Mouse (Mus musculus) mouse trophoblast stem cell (cell line): ENCODE data around the gene Kcng4.

ENCODE experiments used
- in situ Hi-C, 2 experiments: fragments of 300-500 bp; cut with MseI, MboI; formaldehyde crosslinking; loops; 2 replicates in 1 of 2; 3 replicates in 1 of 2; pipeline ENCODE4 v1.15.1; 2025

The Kcng4 gene

DNA sequence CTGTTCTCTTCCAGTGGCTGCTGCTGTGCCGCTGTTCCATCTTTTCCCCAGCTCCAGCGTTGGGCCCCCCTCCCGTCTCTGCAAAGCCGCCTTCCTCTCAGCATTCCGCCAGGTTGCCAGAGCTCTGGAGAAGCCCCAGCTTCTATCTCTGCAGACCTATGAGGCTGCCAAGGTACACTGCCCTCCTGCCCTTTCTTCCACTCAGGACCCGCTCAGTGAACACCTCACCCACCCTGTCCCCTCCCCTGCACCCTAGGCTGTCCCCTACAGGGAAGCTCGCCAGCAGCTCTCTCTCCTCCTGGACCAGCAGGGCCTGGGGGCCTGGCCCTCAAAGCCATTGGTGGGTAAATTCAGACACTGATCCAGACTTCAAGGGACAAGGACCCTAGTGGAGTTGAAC, 19.1 kb downstream of the Kcng4 start:
- in situ Hi-C loops: no loop called here

DNA sequence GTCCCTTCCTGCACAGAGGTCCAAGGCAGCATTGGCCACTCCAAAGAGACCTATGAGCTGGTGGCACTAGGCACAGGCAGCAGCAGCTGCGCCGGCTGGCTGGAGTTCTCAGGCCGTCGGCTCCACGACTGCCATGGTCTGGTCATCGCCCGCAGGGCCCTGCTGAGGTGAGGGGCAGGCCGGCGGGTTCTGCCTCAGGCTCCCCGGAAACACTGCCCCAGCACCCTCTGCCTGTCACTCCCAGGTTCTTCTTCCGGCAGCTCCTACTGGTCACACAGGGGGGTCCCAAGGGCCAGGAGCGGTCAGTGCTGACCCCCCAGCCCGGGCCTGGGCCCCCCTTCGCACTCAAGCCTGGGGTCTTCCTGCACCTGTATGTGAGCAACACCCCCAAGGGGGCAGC, 20.4 kb downstream of the Kcng4 start:
- in situ Hi-C loops: no loop called here

DNA sequence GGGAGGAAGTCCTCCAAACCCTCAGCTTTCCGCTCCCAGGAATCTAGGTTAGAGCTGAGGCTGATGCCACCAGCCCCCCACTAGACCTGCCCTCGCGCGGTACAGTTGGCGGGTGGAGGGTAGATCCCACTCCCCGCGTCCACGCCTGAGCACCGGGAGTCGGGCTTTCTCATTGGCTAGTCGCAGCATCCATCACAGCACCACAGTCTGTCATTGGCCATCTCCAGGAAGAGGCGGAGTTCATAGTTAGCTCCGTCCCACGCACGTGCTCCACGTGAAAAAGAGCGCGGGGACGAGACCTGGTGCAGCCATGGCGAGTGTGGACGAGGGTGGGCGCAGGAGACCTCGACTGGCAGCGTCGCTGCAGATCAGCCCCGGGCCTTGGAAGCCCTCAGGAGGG, 23.0 kb downstream of the Kcng4 start, which contains the start of gene Adad2:
Adad2 (plus strand) TSS at position 277 of the 400 bp plus-strand sequence.
- in situ Hi-C loops: no loop called here

DNA sequence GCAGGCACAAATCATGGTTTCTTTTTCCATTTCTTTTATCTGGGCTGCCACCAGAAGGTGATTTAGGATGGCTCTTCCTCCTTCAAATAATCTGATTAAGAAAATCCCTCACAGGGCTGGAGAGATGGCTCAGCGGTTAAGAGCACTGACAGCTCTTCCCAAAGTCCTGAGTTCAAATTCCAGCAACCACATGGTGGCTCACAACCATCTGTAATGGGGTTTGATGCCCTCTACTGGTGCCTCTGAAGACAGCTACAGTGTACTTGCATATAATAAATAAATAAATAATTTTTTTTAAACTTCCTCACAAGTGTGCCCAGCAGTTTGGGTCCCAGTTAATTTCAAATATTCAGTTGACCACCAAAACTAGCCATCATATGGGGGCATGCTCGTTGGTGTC, 29.3 kb downstream of the Kcng4 start:
- in situ Hi-C loops: no loop called here

DNA sequence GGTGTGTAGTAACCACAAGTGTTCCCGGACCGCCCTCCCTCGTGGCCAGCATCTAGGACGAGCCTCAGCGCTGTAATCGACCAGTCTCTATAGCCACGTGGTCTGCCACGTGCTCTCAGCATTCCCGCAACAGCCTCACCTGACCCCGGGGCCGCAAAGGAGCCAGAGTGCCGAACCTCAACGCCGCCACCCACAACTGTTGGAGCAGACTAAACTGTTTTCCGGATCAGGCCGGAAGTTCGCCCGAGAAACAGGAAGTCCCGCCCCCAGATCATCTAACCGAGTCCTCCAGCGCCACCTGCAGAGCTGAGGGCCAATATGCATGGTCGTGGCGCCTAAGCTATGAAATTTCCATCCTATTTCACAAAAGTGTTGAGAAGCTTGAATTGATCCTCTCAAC, 30.5 kb downstream of the Kcng4 start, which contains the start of gene Taf1c:
Taf1c (minus strand) TSS at position 227 of the 400 bp plus-strand sequence.
- in situ Hi-C loops: no loop called here

DNA sequence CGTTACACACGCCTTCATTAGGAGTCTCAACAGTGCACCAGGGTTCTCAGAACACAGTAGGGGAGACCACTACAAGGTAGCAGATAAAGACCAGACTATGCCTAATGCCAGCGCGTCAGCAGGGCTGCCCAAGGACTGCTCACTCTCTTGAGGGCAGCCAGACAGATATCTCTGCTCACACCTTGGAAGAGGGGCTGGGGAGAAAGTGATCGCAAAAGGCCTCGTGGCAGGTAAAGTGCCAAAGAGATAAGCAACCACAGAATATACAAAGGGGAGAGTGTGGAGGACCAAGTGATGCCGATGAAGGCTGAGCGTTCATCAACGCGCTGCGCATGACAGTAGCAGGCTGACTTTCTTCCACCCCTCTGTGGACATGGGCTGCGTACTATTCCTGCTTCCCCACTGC, 31.1 kb downstream of the Kcng4 start:
- in situ Hi-C loops: no loop called here

DNA sequence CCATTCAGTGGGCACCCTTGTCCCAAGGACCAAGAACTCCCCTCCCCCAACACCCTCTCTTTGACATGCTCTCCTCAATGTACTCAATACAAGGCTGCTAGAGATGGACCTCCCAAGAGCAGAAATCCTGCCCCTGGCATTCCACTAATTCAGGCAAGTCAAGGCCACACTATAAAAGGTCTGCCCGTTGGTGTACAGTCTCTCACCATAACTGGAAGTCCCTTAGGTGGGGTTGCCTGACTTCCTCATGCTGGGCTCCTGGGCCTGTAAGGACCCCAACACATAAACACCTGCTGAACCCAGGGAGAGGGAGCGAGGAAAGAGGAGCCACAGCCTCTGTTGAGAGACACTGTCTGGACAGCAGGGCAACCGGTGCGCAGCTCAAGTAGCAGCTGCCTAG, 31.7 kb downstream of the Kcng4 start:
- in situ Hi-C loops: no loop called here

DNA sequence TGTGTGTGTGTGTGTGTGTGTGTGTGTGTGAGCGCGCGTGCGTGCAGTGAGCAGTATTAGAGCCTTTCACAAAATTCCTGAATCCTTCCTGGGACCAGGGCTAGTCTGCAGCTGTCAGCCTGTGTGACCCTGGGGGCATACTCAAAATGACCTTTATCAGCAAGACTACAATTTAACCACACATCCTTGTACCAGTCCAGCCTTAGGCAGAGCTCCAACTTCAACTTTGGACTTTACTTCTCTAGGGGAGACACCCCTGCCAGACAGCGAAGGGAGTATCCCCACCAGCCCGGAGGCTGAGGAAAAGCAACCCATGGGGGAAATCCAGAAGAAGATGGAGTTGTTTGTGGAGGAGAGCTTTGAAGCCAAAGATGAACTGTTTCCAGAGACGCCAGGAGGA, 44.0 kb downstream of the Kcng4 start:
- in situ Hi-C loops: no loop called here

DNA sequence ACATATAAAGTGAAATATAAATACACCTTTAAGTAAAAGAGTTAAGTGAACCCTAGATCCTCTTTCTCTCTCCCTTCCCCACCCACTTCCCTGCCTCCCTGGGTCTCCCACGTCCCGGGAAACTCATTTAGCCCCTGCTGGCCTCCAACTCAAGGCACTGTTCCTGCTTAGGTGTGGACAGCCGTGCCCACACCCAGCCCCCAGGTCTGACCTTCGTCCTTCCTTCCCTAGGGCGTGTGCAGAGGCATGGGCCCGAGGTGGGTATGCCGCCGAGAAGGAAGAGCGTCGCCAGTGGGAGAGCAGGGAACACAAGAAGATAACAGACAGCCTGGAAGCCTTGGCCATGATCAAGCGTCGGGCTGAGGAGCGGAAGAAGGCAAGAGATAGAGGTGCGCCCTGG, 45.1 kb downstream of the Kcng4 start:
- in situ Hi-C loops: no loop called here

DNA sequence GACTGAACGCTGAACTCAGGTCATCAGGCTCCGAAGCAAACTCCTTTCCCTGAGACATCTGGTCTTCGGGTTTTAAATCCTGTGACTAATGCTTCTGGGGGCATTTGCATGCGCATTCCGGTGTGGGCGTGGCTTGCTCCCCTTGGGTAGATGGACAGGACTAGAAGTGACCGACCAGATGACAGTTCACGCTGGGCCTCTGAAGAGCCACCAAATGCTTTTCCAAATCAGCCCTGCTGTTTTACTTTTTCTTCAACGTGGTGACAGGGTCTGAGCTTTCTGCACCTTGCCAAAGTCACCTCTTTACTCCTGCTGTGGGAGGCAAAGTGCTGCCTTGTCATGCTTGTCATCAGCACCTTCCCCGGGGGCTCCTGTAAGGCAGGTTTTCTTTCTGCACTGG, 46.6 kb downstream of the Kcng4 start:
- in situ Hi-C loops: no loop called here

DNA sequence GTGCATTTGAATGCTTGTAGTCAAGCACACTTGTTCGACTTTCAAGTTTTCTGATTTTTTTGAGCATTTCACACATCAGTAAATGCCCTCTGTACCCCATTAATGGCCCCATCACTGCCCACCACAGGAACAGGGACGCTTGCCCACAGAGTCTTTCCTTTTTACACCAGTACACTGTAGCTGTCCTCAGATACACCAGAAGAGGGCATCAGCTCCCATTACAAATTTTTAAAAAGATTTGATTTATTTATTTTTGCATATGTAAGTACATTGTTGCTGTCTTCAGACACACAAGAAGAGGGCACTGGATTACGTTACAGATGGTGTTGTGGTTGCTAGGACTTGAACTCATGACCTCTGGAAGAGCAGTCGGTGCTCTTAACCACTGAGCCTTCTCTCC, 47.2 kb downstream of the Kcng4 start:
- in situ Hi-C loops: no loop called here

DNA sequence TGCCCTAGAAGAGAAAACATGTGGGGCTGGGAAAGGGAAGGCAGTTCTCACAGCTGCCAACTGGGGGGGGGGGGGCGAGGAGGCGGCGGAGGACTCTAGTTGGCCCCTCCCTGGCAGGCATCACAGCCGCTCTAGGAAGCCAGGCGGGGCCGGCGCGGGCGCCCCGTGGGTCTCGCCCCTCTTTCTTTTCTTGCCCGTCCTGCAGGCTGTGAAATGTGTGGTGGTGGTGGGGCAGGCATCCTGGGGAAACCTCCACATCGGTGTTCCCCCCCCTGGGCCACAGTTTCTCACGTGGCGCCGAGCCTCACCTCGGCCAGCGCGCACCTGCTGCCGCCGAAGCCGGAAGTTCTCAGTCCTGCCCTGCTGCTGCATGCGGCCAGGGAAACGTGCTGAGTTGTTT, 49.6 kb downstream of the Kcng4 start:
- in situ Hi-C loops: no loop called here

DNA sequence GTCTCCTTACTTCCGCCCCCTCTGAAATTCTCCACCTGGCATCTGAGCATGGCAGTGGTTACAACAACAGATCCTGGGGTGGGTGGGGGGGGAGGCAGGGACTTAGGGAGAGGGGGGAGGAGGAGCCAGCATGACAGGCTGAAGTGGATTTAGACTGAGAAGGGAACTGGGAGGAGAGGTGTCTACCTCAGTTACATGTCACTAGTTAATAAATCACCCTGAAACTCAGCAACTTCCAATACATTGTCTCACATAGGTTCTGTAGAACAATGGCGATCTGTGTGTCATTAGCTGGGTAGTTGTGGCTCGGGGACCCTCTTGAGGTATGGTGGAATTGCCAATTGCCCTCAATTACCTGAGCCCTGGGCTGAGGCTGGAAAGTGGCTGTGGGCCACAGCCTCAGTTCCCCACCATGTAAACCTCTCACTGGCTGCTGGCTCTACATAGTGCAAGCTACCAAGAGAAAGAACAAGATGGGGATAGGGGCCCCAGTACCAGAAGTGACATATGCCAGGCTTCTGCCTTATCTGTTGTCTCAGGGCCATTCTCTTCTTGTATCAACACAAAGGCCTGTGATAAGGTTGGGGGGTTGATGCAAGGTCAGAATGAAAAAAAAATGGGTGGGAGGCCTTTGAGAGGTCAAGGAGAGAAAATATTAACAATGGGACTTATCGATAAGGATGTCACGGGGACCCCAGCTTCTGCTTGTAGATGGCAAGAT, 54.9 kb downstream of the Kcng4 start:
- in situ Hi-C loops: no loop called here

DNA sequence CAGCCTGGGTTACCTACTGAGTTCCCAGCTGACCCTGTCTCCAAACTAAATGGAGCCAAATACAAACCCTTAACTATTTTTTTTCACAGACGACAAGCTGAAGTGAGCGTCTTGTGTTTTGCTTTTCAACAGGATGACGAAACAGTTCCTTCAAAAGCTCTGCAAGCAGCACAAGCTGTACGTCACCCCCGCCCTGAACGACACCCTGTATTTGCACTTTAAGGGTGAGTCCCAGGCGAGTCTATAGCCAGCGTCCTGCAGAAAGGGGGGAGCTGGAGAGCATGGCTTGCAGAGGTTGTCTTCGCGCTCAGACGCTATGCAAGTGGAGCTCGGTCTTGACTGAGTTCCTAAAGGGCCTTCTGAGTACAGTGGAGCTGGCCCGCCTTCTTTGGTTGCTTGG, 56.4 kb downstream of the Kcng4 start:
- in situ Hi-C loops: no loop called here

DNA sequence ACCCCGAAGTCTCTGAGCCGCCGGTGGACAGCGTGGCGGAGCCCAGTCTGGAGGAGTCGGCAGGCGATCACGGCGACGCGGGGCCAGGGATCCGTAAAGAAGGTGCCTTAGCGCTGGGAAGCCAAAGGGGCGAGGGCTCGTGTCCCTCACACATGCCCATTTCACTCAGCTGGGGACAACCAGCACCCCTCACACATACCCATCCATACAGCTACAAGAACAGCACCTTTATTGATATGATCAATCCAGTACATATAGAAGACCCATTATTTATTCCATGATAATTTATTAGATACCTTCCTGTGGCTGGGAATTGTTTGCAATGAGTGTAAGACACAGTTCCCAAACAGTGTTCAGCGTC, 60.1 kb downstream of the Kcng4 start:
- in situ Hi-C loops: no loop called here

DNA sequence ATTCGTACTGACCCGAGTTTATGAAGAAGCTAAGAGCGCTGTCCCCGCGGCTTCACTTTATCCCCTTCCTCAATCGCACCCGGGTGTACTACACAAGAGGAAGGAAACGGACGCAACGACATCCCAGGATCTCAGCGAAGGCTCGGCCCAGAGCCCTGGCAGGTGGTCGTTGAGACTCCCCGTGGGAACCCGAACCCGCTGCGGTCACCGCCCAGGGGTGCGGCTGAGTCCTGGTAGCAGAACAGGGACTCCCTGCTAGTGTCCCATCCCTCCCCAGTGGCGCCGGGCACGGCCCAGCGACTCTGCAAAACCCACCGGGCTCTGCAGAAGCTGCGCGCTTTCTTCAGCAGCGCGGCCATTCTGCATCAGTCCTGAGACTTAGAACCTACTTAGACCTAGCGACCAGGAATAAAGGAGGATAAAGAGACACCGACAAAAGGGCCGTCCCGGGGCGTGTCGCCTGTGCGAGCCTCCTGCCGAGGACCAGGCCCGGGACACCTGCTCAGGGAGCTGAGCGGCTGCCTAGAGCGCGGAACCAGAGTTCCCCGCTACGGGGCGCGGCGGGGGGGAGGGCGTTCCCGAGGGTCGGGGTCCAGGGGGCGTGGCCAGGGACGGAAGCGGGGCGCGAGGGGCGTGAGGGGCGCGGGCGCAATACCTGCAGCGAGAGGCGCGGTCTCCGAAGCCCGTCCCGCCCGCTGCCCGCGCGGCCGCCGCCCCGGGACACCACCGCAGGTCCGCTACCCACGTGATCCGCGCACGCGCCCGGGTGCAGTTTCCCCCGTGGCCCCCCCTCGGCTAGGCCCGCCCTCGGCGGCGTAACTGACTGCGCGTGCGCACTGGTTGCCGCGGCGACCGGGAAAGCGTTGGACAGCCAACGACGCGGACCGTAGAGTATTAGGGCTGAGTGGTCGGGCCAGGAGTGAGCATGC, 60.8 kb downstream of the Kcng4 start, which contains the start of the genes Hsdl1 and Dnaaf1:
Hsdl1 (minus strand) TSS at position 747 of the 929 bp plus-strand sequence.
Dnaaf1 (plus strand) TSS at position 799 of the 929 bp plus-strand sequence.
- in situ Hi-C loops: no loop called here
